Mouse (Mus musculus) regulatory T cell (primary cell): ENCODE results near the gene Zfp800.

Experiments used
- in situ Hi-C: fragments of 300-600 bp; cut with MboI, MseI; formaldehyde crosslinking; loops from one replicate; pipeline ENCODE4 v1.15.1; 2025; ENCODE audit warnings: high pct_unique_total_duplicates

The Zfp800 gene

DNA sequence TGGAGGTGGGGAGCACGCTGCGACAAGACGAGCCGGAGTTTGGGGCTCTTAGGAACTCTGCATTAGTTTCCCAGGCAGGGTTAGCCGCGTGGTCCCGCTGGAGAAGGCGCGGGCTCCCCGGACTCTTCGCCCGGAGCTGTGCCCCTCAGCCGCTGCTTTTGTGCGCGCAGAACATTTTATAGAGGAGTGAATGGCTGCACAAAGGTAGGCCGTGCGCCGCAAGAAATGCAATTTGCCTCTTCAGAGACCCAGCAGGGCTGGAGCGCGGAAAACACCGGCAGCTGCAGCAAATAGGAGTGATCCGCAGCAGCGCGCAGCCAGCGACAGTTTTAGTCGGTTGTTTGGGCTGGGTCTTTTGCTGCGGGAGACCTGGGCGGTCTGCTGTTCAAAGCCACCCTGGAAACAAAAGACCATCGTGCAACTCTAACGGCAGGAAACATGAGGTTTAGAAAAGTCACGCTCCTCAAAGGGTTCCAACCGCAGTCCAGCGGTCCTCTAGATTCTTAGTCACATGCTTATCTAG, at the start of gene Zfp800:
Gene Zfp800 (minus strand): TSS at position 325 of the 523 bp plus-strand sequence.
- in situ Hi-C loops, result loop anchor here (5.0 to 10.0 kb wide), 2 partner anchors 123 to 745 kb away; no protein-coding TSS in a partner anchor

GRCm38 (mm10) chr6:28431538-28431855, 33.7 kb upstream of the Zfp800 start:
- in situ Hi-C loops, result no loop called here

DNA sequence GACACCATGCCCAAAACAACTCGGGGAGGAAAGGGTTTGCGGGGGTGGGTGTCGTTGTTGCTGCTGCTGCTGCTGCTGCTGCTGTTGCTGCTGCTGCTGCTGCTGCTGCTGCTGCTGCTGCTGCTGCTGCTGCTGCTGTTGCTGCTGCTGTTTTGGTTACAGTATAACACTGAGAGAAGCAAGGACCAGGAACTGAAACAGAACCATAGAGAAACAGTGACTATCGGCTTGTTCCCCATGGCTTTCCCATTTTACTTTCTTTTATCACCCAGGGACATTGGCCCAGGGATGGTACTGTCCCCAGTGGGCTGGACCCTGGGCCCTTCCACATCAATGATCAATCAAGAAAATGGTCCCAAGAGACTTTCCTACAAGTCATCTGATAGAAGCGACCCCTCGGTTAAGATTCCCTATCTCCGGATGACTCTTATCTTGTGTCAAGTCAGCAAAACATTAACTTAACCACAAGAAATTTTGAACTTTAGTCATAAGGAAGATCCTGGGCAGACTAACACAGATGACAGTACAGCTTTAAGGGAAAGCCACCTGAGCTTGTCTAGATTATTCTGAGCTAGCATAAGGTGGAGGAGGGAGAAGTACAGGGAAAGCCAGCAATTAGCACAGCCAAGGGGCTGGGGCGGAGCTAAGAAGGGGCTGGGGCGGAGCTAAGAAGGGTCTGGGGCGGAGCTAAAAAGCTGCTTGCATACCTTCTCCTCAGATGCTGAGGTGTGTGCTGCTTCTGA, 33.2 kb upstream of the Zfp800 start:
- in situ Hi-C loops, result no loop called here

DNA sequence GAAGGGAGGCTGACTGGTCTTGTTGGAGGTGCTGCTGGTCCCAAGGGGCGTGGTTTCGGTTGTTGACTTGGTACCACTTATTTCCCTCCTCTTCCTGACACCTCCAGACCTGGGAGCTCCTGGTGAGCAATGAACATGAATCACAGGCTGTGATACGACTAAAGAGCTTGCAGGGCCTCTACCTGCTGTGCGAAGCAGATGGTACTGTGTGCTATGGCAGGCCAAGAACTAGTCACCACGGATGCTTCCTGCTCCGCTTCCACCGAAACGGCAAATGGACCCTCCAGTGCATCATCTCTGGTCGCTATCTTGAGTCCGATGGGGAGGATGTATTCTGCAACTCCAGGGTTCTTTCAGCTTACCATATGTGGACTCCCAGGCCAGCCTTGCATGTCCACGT, 32.1 kb upstream of the Zfp800 start:
- in situ Hi-C loops, result loop anchor here (5.0 kb wide), 1 partner anchor 47 kb away; the partner anchor contains the start of gene Snd1

DNA sequence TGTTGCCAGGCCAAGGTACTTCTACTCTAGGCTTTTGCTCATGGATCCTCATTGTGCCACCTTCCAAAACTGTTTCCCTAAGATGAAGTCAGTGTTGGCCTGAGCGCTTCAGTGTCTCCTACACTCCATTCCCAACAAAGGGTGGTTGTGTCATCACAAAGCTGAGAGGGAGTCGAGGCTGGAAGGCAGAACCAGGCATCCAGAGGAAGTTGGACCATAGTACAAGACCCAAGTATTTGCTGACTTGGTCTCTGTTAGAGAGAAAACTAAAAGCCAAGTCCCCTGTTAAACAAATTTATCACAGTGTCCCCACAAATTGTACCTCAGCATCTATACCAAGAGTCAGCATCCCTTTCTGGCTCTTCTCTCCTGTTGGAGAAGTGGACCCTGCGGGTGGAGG, 30.5 kb upstream of the Zfp800 start, which contains the start of gene Gcc1:
Gene Gcc1 (minus strand): TSS at position 101 of the 400 bp plus-strand sequence.
- in situ Hi-C loops, result loop anchor here (5.0 kb wide), 1 partner anchor 49 kb away; the partner anchor contains the start of gene Snd1

DNA sequence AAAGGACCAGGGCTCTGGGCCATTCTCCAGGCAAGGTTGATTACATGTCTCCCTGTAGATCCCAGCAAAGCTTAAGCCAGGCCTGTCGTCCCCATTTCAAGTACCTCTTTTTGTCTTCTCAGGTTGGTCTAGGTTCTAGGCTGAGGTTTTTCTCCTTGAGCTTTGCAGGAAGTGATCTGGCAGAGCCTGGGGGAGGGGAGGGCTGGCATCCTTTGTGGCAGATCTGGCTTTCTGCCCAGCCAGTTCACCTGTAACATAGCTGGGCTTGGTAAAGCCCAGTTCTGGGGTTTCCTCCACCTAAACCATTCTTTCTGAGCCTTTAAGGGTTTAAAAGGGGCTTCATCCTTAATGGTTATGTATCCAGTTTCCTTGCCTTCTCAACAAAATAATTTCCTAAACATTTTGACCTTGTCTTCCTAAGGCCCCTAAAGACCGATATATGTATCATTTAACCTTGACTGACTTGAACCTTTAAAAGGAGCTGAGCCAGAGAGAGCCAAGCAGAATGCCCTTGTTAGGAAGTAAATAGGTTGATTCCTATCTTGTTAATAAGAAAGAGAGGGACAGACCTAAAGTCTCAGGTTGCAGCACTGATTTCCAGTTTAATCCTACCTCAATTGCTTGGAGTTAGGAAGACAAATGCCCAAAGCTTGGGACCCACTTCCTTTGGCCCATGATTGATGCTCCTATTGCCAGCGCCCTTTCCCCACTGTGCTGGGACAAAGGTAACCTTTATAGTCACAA, 29.5 kb upstream of the Zfp800 start, which contains the start of gene Fscn3:
Gene Fscn3 (plus strand): TSS at position 694 of the 744 bp plus-strand sequence.
- in situ Hi-C loops, result loop anchor here (5.0 kb wide), 1 partner anchor 50 kb away; the partner anchor contains the start of gene Snd1

DNA sequence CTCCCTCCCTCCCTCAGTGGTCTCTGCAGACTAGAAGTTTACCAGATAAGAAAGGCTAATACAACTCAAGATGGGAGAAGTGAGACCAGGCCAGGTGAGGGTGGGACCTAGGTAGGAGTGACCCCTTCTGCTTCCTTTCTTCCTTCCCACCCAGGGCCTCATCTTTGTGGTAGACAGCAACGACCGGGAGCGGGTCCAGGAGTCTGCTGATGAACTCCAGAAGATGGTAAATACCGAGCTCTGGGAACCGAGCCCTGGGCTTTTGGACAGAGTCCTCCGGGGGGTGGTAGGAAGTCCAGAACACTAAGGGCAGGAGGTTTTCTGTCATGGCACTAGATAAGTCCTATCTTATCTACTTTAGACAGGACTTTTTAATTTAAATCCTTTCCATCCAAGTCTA, 27.2 kb upstream of the Zfp800 start:
- in situ Hi-C loops, result loop anchor here (5.0 kb wide), 1 partner anchor 52 kb away; the partner anchor contains the start of gene Snd1

DNA sequence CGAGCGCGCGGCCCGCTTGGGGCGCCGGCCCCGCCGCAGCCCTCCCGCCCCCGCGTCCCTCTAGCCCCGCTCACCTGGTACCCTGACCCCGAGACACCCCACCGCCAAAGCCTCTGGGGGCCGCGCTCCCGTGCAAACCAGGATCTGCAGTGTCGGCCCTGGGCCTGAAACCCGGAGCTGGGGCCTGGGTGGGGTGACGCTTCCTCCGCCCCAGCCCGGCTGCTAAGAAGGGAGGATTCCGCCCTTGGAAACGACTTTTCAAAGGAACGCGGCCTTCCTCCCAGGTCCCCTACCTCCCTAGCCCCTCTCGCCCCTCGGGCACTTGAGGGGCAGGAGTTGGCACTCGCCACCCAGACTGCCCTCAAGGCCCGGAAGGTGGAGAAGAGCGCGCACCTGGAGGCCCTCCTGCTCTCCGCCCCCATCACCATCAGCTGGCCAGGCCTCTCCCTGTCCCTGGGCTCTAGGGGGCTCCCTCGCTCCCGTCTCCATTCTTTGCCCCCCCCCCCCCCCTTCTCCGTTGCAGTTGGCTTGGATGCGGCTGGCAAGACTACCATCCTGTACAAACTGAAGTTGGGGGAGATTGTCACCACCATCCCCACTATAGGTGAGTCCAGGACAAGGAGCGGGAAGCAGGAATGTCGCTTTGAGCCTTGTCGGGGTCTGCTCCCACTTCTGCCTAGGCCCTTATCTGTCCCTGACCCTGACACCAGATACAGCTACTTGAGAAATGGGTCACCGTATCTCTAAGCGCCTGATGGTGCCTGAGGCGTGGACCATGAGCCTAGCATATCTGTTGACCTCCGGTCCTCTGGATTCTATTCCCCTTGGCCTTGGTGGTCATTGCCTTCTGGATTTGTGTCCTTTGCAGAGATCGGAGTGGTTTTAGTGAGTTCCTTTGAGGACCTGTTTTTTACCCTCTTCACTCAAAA, 26.2 kb upstream of the Zfp800 start:
- in situ Hi-C loops, result no loop called here

GRCm38 (mm10) chr6:28423313-28423712, 25.5 kb upstream of the Zfp800 start, which contains the start of gene Arf5:
TSS of gene Arf5 (plus strand) at chr6:28423560.
- in situ Hi-C loops, result no loop called here

DNA sequence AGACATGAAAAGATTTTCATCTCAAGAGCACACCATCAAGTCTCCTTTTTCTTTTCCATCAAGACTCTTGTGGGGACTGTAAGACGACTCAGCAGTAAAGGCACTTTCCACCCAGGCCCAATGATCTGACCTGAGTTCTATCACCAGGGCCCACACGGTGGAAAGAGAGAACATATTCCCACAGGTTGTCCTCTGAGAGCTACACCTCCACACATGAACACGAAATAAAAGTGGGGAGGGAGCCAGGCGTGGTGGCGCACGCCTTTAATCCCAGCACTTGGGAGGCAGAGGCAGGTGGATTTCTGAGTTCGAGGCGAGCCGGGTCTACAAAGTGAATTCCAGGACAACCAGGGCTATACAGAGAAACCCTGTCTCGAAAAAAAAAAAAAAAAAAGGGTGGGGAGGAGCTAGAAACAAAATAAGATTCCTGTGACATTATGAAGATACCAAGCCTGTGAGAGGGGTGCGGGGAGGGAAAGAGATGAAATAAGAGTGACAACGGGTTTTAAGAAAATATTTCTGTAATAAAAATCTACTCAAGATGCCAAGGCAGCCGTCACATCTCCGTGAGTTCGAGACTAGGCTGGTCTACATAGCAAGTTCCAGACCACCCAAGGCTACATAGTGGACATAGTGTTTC, 25.0 kb upstream of the Zfp800 start:
- in situ Hi-C loops, result no loop called here

- in situ Hi-C loops, result no loop called here
Measured at GRCm38 (mm10) chr6:28421469-28422000, 23.7 kb upstream of the Zfp800 start.

DNA sequence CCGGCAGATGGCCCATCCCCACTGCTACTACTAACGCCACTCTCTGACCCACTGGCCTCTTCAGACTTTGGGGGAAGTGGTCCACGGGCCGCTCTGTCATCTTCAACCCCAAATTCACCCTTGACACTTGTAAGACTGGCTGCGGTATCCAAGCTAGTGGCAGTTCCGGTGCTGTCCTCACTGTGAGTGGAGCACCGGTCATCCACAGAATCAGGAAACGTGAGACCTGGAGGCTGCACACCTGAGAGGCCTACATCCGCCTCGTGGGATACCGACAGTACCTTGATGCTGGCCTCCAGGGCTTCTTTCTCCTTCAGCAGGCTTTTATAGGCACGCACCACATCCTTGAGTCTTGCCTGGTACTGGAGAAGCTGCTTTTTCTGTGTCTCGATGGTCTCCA, 23.1 kb upstream of the Zfp800 start:
- in situ Hi-C loops, result no loop called here

- in situ Hi-C loops, result no loop called here
Measured at GRCm38 (mm10) chr6:28420361-28420760, 22.6 kb upstream of the Zfp800 start.

GRCm38 (mm10) chr6:28419673-28420072, 21.9 kb upstream of the Zfp800 start:
- in situ Hi-C loops, result loop anchor here (5.0 kb wide), 1 partner anchor 157 kb away; no protein-coding TSS in a partner anchor

DNA sequence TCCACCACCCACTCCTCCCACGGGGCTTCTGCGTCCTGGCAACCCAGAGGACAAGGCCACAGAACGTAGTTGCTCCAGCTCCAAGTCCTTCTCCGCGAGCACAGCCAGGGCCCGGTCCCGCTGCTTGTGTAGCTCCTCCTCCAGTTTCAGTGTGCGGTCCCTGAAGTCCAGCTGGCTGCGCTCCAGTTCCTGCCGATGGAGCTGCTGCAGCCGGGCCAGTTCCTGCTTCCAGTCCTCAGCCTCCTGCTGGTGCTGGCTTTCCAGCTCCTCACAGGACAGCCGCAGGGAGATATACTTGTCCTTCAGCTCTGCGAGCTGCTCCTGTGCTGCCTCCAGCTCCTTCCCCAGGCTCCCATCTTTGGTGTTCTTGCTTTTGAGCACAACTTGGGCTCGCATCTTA, 20.6 kb upstream of the Zfp800 start:
- in situ Hi-C loops, result loop anchor here (5.0 kb wide), 1 partner anchor 156 kb away; no protein-coding TSS in a partner anchor

- in situ Hi-C loops, result loop anchor here (5.0 kb wide), 1 partner anchor 155 kb away; no protein-coding TSS in a partner anchor
Measured at GRCm38 (mm10) chr6:28416981-28417380, 19.2 kb upstream of the Zfp800 start.

DNA sequence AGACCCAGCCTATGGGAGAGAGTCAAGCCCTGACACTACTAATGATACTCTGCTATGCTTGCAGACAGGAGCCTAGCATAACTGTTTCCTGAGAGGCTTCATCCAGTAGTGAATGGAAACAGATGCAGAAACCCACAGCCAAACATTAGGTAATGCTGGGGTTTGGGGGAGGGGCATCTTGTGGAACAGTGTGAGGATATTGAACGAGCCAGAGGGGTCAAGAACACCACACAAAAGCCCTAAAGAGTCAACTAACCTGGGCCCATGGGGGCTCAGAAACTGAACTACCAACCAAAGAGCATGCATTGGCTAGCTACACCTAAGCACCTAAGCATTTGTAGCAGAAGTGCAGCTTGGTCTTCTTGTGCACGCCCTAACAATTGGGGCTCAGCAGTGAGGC, 13.4 kb upstream of the Zfp800 start:
- in situ Hi-C loops, result no loop called here

DNA sequence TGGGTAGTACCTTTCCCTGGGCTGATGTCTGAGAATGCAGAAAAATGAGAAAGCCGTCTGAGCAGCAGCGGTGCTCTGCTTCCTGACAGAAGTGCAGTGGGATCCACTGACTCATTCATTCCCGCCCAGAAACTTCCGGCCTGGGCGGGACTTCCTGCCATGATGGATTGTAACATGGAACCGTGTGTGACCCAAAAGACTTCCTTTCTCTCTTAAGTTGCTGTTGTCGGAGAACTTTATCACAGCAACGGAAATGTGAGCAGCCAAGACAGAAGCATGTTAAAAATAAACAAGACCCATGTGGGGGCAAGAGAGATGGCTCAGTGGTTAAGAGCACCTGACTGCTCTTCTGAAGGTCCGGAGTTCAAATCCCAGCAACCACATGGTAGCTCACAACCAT, 12.2 kb upstream of the Zfp800 start:
- in situ Hi-C loops, result no loop called here

- in situ Hi-C loops, result loop anchor here (5.0 to 10.0 kb wide), 2 partner anchors 125 to 747 kb away; no protein-coding TSS in a partner anchor
Measured at GRCm38 (mm10) chr6:28399791-28400190, 2.0 kb upstream of the Zfp800 start.

GRCm38 (mm10) chr6:28398726-28399125, 921 bp upstream of the Zfp800 start:
- in situ Hi-C loops, result loop anchor here (5.0 to 10.0 kb wide), 2 partner anchors 124 to 746 kb away; no protein-coding TSS in a partner anchor
